Mouse (Mus musculus): ENCODE measurements around the gene Barhl2. TPM values are rescaled to one million over a fixed set of nuclear protein-coding genes. Genes with fewer than 3 reads are reported as not detected.

Gene Barhl2
- total RNA-seq (2021), result not detected
- polyA plus RNA-seq (2012; rRNA removed), result not detected in 2 replicates
- long read RNA-seq, result 0 reads

GRCm38 (mm10) chr5:106457986-106458476 lies at the start of gene Barhl2:
TSS of gene Barhl2 (minus strand) at chr5:106458166.
- H3K27me3 ChIP-seq (ENCODE audit: control insufficient read depth, insufficient read depth, low read length), result peaks cover 42% of the 10 kb centered on the region
- 2% methylated on average over 57 of the region's 57 CpGs for WGBS
- H3K27ac ChIP-seq, result no peak within 1 kb of the TSS
- intact Hi-C loops (cut with DNase I), result no loop called here
- H3K4me1 ChIP-seq (ENCODE audit: control insufficient read depth, insufficient read depth, low read length), result no peaks in the 10 kb centered on the region
- TF ChIP-seq EP300 (IDR thresholded peaks at IDR 0.05; ENCODE audit: insufficient read depth, low read depth, low read length) (no peak), CTCF (IDR thresholded peaks at IDR 0.05) (no peak), POLR2A (IDR thresholded peaks at IDR 0.05; ENCODE audit: insufficient read depth, low read depth, low read length) (no peak)
- no peaks in the 10 kb centered on the region for H3K79me2 ChIP-seq (replicated peaks; ENCODE audit: control insufficient read depth, insufficient read depth, low read length)
- H3K9ac ChIP-seq (ENCODE audit: low read depth, low read length), result no peak within 1 kb of the TSS
- H3K36me3 ChIP-seq (ENCODE audit: control insufficient read depth, insufficient read depth, low read length), result no peaks in the 10 kb centered on the region
- H3K4me3 ChIP-seq, result peak within 1 kb of the TSS; percentile 34; the same call in 1 of the 2 replicates
- DNase-seq, result peak in 1 of 2 experiments; percentile 33

- no peaks in the 10 kb centered on the region for H3K79me2 ChIP-seq (replicated peaks; ENCODE audit: control insufficient read depth, insufficient read depth, low read length)
- no peaks in the 10 kb centered on the region for H3K36me3 ChIP-seq (ENCODE audit: control insufficient read depth, insufficient read depth, low read length)
- intact Hi-C loops (cut with DNase I), result no loop called here
- no peak for DNase-seq
- WGBS, result 85% methylated on average over 5 of the region's 5 CpGs
- no peaks in the 10 kb centered on the region for H3K4me1 ChIP-seq (ENCODE audit: control insufficient read depth, insufficient read depth, low read length)
- H3K27ac ChIP-seq, result no peak overlapping the region
- H3K9ac ChIP-seq (ENCODE audit: low read depth, low read length), result no peak overlapping the region
- no peak overlapping the region for H3K4me3 ChIP-seq
- no peaks in the 10 kb centered on the region for H3K27me3 ChIP-seq (ENCODE audit: control insufficient read depth, insufficient read depth, low read length)
- no peak for TF ChIP-seq CTCF (IDR thresholded peaks at IDR 0.05)
- no peak for TF ChIP-seq POLR2A (IDR thresholded peaks at IDR 0.05; ENCODE audit: insufficient read depth, low read depth, low read length)
- no peak for TF ChIP-seq EP300 (IDR thresholded peaks at IDR 0.05; ENCODE audit: insufficient read depth, low read depth, low read length)
Observed at GRCm38 (mm10) chr5:106506061-106506460, 48.1 kb upstream of the Barhl2 start.

- no peaks in the 10 kb centered on the region for H3K27me3 ChIP-seq (ENCODE audit: control insufficient read depth, insufficient read depth, low read length)
- no peaks in the 10 kb centered on the region for H3K79me2 ChIP-seq (replicated peaks; ENCODE audit: control insufficient read depth, insufficient read depth, low read length)
- H3K4me3 ChIP-seq, result no peak overlapping the region
- intact Hi-C loops (cut with DNase I), result no loop called here
- H3K27ac ChIP-seq, result no peak overlapping the region
- TF ChIP-seq POLR2A (IDR thresholded peaks at IDR 0.05; ENCODE audit: insufficient read depth, low read depth, low read length), result no peak
- TF ChIP-seq CTCF (IDR thresholded peaks at IDR 0.05), result no peak
- no peak for TF ChIP-seq EP300 (IDR thresholded peaks at IDR 0.05; ENCODE audit: insufficient read depth, low read depth, low read length)
- no peaks in the 10 kb centered on the region for H3K36me3 ChIP-seq (ENCODE audit: control insufficient read depth, insufficient read depth, low read length)
- WGBS, result 71% methylated on average over 12 of the region's 12 CpGs
- H3K9ac ChIP-seq (ENCODE audit: low read depth, low read length), result no peak overlapping the region
- no peaks in the 10 kb centered on the region for H3K4me1 ChIP-seq (ENCODE audit: control insufficient read depth, insufficient read depth, low read length)
- DNase-seq, result no peak
Observed at GRCm38 (mm10) chr5:106502684-106503545, 44.9 kb upstream of the Barhl2 start.

GRCm38 (mm10) chr5:106502271-106502670 lies 44.3 kb upstream of the Barhl2 start:
- intact Hi-C loops (cut with DNase I), result no loop called here
- Histone ChIP-seq H3K36me3 (ENCODE audit: control insufficient read depth, insufficient read depth, low read length) (no peaks in the 10 kb centered on the region), H3K4me1 (ENCODE audit: control insufficient read depth, insufficient read depth, low read length) (no peaks in the 10 kb centered on the region), H3K9ac (ENCODE audit: low read depth, low read length) (no peak overlapping the region), H3K27ac (no peak overlapping the region), H3K4me3 (no peak overlapping the region), H3K27me3 (ENCODE audit: control insufficient read depth, insufficient read depth, low read length) (no peaks in the 10 kb centered on the region), H3K79me2 (replicated peaks; ENCODE audit: control insufficient read depth, insufficient read depth, low read length) (no peaks in the 10 kb centered on the region)
- WGBS, result 67% methylated on average over 7 of the region's 7 CpGs
- no peak for DNase-seq
- TF ChIP-seq CTCF (IDR thresholded peaks at IDR 0.05) (no peak), EP300 (IDR thresholded peaks at IDR 0.05; ENCODE audit: insufficient read depth, low read depth, low read length) (no peak), POLR2A (IDR thresholded peaks at IDR 0.05; ENCODE audit: insufficient read depth, low read depth, low read length) (no peak)

- Histone ChIP-seq H3K4me1 (ENCODE audit: control insufficient read depth, insufficient read depth, low read length) (no peaks in the 10 kb centered on the region), H3K79me2 (replicated peaks; ENCODE audit: control insufficient read depth, insufficient read depth, low read length) (no peaks in the 10 kb centered on the region), H3K36me3 (ENCODE audit: control insufficient read depth, insufficient read depth, low read length) (no peaks in the 10 kb centered on the region), H3K27ac (no peak overlapping the region), H3K4me3 (no peak overlapping the region), H3K9ac (ENCODE audit: low read depth, low read length) (no peak overlapping the region), H3K27me3 (ENCODE audit: control insufficient read depth, insufficient read depth, low read length) (no peaks in the 10 kb centered on the region)
- DNase-seq, result no peak
- intact Hi-C loops (cut with DNase I), result no loop called here
- TF ChIP-seq CTCF (IDR thresholded peaks at IDR 0.05), result no peak
- 70% methylated on average over 8 of the region's 8 CpGs for WGBS
Observed at GRCm38 (mm10) chr5:106491771-106492170, 33.8 kb upstream of the Barhl2 start.

GRCm38 (mm10) chr5:106472105-106472500 lies 14.1 kb upstream of the Barhl2 start:
- 20% methylated on average over 10 of the region's 10 CpGs for WGBS
- Histone ChIP-seq H3K79me2 (replicated peaks; ENCODE audit: control insufficient read depth, insufficient read depth, low read length) (no peaks in the 10 kb centered on the region), H3K36me3 (ENCODE audit: control insufficient read depth, insufficient read depth, low read length) (no peaks in the 10 kb centered on the region), H3K27ac (no peak overlapping the region), H3K4me3 (no peak overlapping the region), H3K4me1 (ENCODE audit: control insufficient read depth, insufficient read depth, low read length) (no peaks in the 10 kb centered on the region), H3K9ac (ENCODE audit: low read depth, low read length) (no peak overlapping the region), H3K27me3 (ENCODE audit: control insufficient read depth, insufficient read depth, low read length) (peaks cover 21% of the 10 kb centered on the region)
- intact Hi-C loops (cut with DNase I), result loop anchor here (2.0 kb wide), 1 partner anchor 19 kb away; no protein-coding TSS in a partner anchor
- no peak for DNase-seq
- no peak for TF ChIP-seq CTCF (IDR thresholded peaks at IDR 0.05)
- no peak for TF ChIP-seq POLR2A (IDR thresholded peaks at IDR 0.05; ENCODE audit: insufficient read depth, low read depth, low read length)
